Mouse (Mus musculus): ENCODE data around the gene Icosl.
A peak's percentile ranks its signal among the peaks of the same experiment; 100 is the strongest.

- TF ChIP-seq CTCF (IDR thresholded peaks at IDR 0.05; ENCODE audit: control insufficient read depth, insufficient read depth, low read length), result peak; percentile 56
- peak; percentile 57; the same call in 1 of the 2 replicates for TF ChIP-seq POLR2A (IDR thresholded peaks at IDR 0.05; ENCODE audit: borderline replicate concordance, control insufficient read depth, low read depth, low read length)
Observed at GRCm38 (mm10) chr10:78069101-78070011, at the start of gene Icosl.

Measured in bone marrow, adult 2 months (tissue).